Mouse (Mus musculus) MEL (cell line): Measurements from ENCODE around the gene Olfr805. TPM values are rescaled to one million over a fixed set of nuclear protein-coding genes. Genes with fewer than 3 reads are reported as not detected.

Experiments used
- DNase-seq: peaks from one replicate; pipeline ENCODE4 v3.0.0; 2011; ENCODE audit warnings: low read depth, low spot score
- H3K27ac ChIP-seq: 2 replicates; pipeline ENCODE4 v1.5.1; 2012; ENCODE audit warnings: low read depth, mild to moderate bottlenecking, control low read depth, low read length, moderate library complexity; ENCODE audit not compliant: control insufficient read depth
- H3K27me3 ChIP-seq, 2 experiments: fragments of 150-350 bp in 1 of 2; sonication (generic) in 1 of 2; 2 replicates each; pipeline ENCODE4 v1.6.1; 2012; ENCODE audit warnings: low read length in 2 of 2, mild to moderate bottlenecking in 2 of 2, improper control_type of control experiment in 1 of 2, moderate library complexity in 1 of 2; ENCODE audit not compliant: insufficient read depth in 2 of 2, control insufficient read depth in 1 of 2
- H3K36me3 ChIP-seq, 2 experiments: 2 replicates each; pipeline ENCODE4 v1.6.1; 2012 to 2014; ENCODE audit warnings: low read length in 2 of 2, improper control_type of control experiment in 1 of 2, inconsistent platforms in 1 of 2, mild to moderate bottlenecking in 1 of 2; ENCODE audit not compliant: insufficient read depth in 2 of 2, control insufficient read depth in 1 of 2
- H3K4me1 ChIP-seq, 2 experiments: fragments of 150-350 bp in 1 of 2; sonication (generic) in 1 of 2; 2 replicates each; pipeline ENCODE4 v1.6.1; 2012; ENCODE audit warnings: low read length in 2 of 2, improper control_type of control experiment in 1 of 2, mild to moderate bottlenecking in 1 of 2; ENCODE audit not compliant: insufficient read depth in 2 of 2, control insufficient read depth in 1 of 2
- H3K4me3 ChIP-seq, 2 experiments: fragments of 150-350 bp in 1 of 2; sonication (generic) in 1 of 2; 2 replicates each; pipeline ENCODE4 v1.5.1; 2012; ENCODE audit warnings: low read depth in 2 of 2, low read length in 2 of 2, mild to moderate bottlenecking in 2 of 2, moderate library complexity in 2 of 2, control low read depth in 1 of 2, improper control_type of control experiment in 1 of 2; ENCODE audit not compliant: control insufficient read depth in 1 of 2, insufficient read depth in 1 of 2
- H3K79me2 ChIP-seq: 2 replicates; pipeline ENCODE4 v1.6.1; 2012; ENCODE audit warnings: mild to moderate bottlenecking, low read length, moderate library complexity; ENCODE audit not compliant: control insufficient read depth, poor library complexity, insufficient read depth
- H3K9ac ChIP-seq: 2 replicates; pipeline ENCODE4 v1.6.1; 2012; ENCODE audit warnings: low read depth, mild to moderate bottlenecking, control low read depth, low read length, moderate library complexity; ENCODE audit not compliant: control insufficient read depth, poor library complexity, severe bottlenecking
- H3K9me3 ChIP-seq: fragments of 150-350 bp; sonication (generic); replicated peaks from 2 replicates; pipeline ENCODE4 v1.6.1; 2012; ENCODE audit warnings: mild to moderate bottlenecking, low read length, improper control_type of control experiment, moderate library complexity; ENCODE audit not compliant: insufficient read depth
- CHD1 ChIP-seq: IDR thresholded peaks from 2 replicates; pipeline ENCODE4 v1.6.1; 2012; ENCODE audit warnings: low read depth, mild to moderate bottlenecking, inconsistent platforms, low read length, improper control_type of control experiment
- CHD2 ChIP-seq: IDR thresholded peaks from 2 replicates; pipeline ENCODE4 v1.6.1; 2011; ENCODE audit warnings: low read length, improper control_type of control experiment
- E2F4 ChIP-seq: IDR thresholded peaks from 2 replicates; pipeline ENCODE4 v1.6.1; 2011; ENCODE audit warnings: low read depth, low read length, improper control_type of control experiment, borderline replicate concordance
- EP300 ChIP-seq, 2 experiments: IDR thresholded peaks; 2 replicates each; pipeline ENCODE4 v1.6.1; 2011; ENCODE audit warnings: improper control_type of control experiment in 2 of 2, low read length in 2 of 2, low read depth in 1 of 2, mild to moderate bottlenecking in 1 of 2
- GATA1 ChIP-seq: IDR thresholded peaks from 2 replicates; pipeline ENCODE4 v1.6.1; 2011; ENCODE audit warnings: low read depth, low read length, improper control_type of control experiment
- HCFC1 ChIP-seq: IDR thresholded peaks from 2 replicates; pipeline ENCODE4 v1.6.1; 2012; ENCODE audit warnings: low read depth, mild to moderate bottlenecking, inconsistent platforms, low read length, improper control_type of control experiment, moderate library complexity
- KAT2A ChIP-seq: conservative IDR thresholded peaks from 2 replicates; pipeline ENCODE4 v1.6.1; 2012; ENCODE audit warnings: low read depth, low read length, improper control_type of control experiment, inconsistent platforms
- MAFK ChIP-seq: IDR thresholded peaks from 2 replicates; pipeline ENCODE4 v1.6.1; 2011; ENCODE audit warnings: low read depth, mild to moderate bottlenecking, low read length, improper control_type of control experiment, borderline replicate concordance
- NRF1 ChIP-seq: IDR thresholded peaks from 2 replicates; pipeline ENCODE4 v1.6.1; 2014; ENCODE audit warnings: low read depth, mild to moderate bottlenecking, inconsistent platforms, low read length, improper control_type of control experiment, moderate library complexity; ENCODE audit not compliant: poor library complexity, insufficient read depth, severe bottlenecking
- POLR2A ChIP-seq, 2 experiments: IDR thresholded peaks; 2 replicates each; pipeline ENCODE4 v1.6.1; 2011 to 2012; ENCODE audit warnings: low read length in 2 of 2, mild to moderate bottlenecking in 2 of 2, control low read depth in 1 of 2, improper control_type of control experiment in 1 of 2, low read depth in 1 of 2, moderate library complexity in 1 of 2; ENCODE audit not compliant: control insufficient read depth in 1 of 2, insufficient read depth in 1 of 2, poor library complexity in 1 of 2
- POLR2AphosphoS5 ChIP-seq: IDR thresholded peaks from 2 replicates; pipeline ENCODE4 v1.6.1; 2012; ENCODE audit warnings: low read depth, borderline replicate concordance, mild to moderate bottlenecking, inconsistent platforms, low read length, moderate library complexity, mixed read lengths
- RCOR1 ChIP-seq: IDR thresholded peaks from 2 replicates; pipeline ENCODE4 v1.6.1; 2012; ENCODE audit warnings: low read depth, mild to moderate bottlenecking, inconsistent platforms, low read length, improper control_type of control experiment
- UBTF ChIP-seq: IDR thresholded peaks from 2 replicates; pipeline ENCODE4 v1.6.1; 2012; ENCODE audit warnings: low read depth, mild to moderate bottlenecking, inconsistent platforms, low read length, improper control_type of control experiment, moderate library complexity, borderline replicate concordance; ENCODE audit not compliant: insufficient read depth
- USF1 ChIP-seq: IDR thresholded peaks from 2 replicates; pipeline ENCODE4 v1.6.1; 2014; ENCODE audit warnings: low read depth, mild to moderate bottlenecking, inconsistent platforms, low read length, improper control_type of control experiment, moderate library complexity
- ZC3H11A ChIP-seq: IDR thresholded peaks from 2 replicates; pipeline ENCODE4 v1.6.1; 2012; ENCODE audit warnings: low read depth, mild to moderate bottlenecking, inconsistent platforms, low read length, improper control_type of control experiment
- ZKSCAN1 ChIP-seq: IDR thresholded peaks from 2 replicates; pipeline ENCODE4 v1.6.1; 2012; ENCODE audit warnings: low read depth, mild to moderate bottlenecking, inconsistent platforms, low read length, improper control_type of control experiment, moderate library complexity
- polyA plus RNA-seq, 2 experiments: library from polyadenylated mRNA; stranded (reverse) in 1 of 2; unstranded in 1 of 2; fragments of >175 nt in 1 of 2; fragments of >200 nt in 1 of 2; gene quantifications; 2 replicates each; pipeline versions ENCODE4 v1.2.1 to v1.2.4; 2012; ENCODE audit warnings: low replicate concordance in 2 of 2, low read depth in 1 of 2; ENCODE audit not compliant: insufficient read length in 2 of 2, insufficient read depth in 1 of 2, missing spikeins in 1 of 2
- total RNA-seq: library from RNA; depleted of rRNA; stranded (reverse); fragments of 300-350 nt; gene quantifications from 2 replicates; pipeline ENCODE4 v1.2.3, GENCODE M21; 2012

The Olfr805 gene
- total and polyA plus RNA-seq, 3 experiments, result not detected

GRCm38 (mm10) chr10:129774338-129774737 is 45.2 kb upstream of the Olfr805 start, which contains the start of gene Olfr809:
TSS of gene Olfr809 (plus strand) at chr10:129774638.
- no peak within 1 kb of the TSS for H3K27ac ChIP-seq
- H3K79me2 ChIP-seq, result no peaks in the 10 kb centered on the region
- TF ChIP-seq ZC3H11A (no peak), POLR2AphosphoS5 (no peak), ZKSCAN1 (no peak), RCOR1 (no peak)
- H3K4me3 ChIP-seq, result no peak within 1 kb of the TSS
- H3K27me3 ChIP-seq, result no peaks in the 10 kb centered on the region
- H3K9ac ChIP-seq, result no peak within 1 kb of the TSS
- no peaks in the 10 kb centered on the region for H3K9me3 ChIP-seq
- no peaks in the 10 kb centered on the region for H3K4me1 ChIP-seq
- no peak for DNase-seq
- H3K36me3 ChIP-seq, result no peaks in the 10 kb centered on the region

GRCm38 (mm10) chr10:129765182-129765581 is 36.0 kb upstream of the Olfr805 start, which contains the start of gene Olfr808:
TSS of gene Olfr808 (plus strand) at chr10:129765482.
- H3K79me2 ChIP-seq, result no peaks in the 10 kb centered on the region

GRCm38 (mm10) chr10:129757693-129758092 is 28.5 kb upstream of the Olfr805 start, which contains the start of gene Olfr807:
TSS of gene Olfr807 (minus strand) at chr10:129757793.
- Histone ChIP-seq H3K27me3 (no peaks in the 10 kb centered on the region), H3K79me2 (no peaks in the 10 kb centered on the region), H3K9me3 (no peaks in the 10 kb centered on the region), H3K36me3 (no peaks in the 10 kb centered on the region), H3K27ac (no peak within 1 kb of the TSS), H3K4me3 (no peak within 1 kb of the TSS), H3K9ac (no peak within 1 kb of the TSS), H3K4me1 (no peaks in the 10 kb centered on the region)
- no peak for DNase-seq
- no peak for TF ChIP-seq MAFK
- no peak for TF ChIP-seq HCFC1
- no peak for TF ChIP-seq E2F4
- no peak for TF ChIP-seq CHD2
- TF ChIP-seq GATA1, result no peak
- TF ChIP-seq CHD1, result no peak
- TF ChIP-seq UBTF, result no peak
- no peak for TF ChIP-seq KAT2A
- no peak for TF ChIP-seq EP300 (IDR thresholded peaks at IDR 0.05; ENCODE audit: low read depth in 1 of 2, low read length in 2 of 2)
- no peak for TF ChIP-seq POLR2A (IDR thresholded peaks at IDR 0.05; ENCODE audit: control insufficient read depth in 1 of 2, insufficient read depth in 1 of 2, low read depth in 1 of 2, low read length in 2 of 2, poor library complexity in 1 of 2)
- TF ChIP-seq USF1, result no peak

More at GRCm38 (mm10) chr10:129765182-129765581, 36.0 kb upstream of the Olfr805 start, which contains the start of gene Olfr808:
- no peak within 1 kb of the TSS for H3K9ac ChIP-seq
- H3K27ac ChIP-seq, result no peak within 1 kb of the TSS
- TF ChIP-seq POLR2AphosphoS5, result no peak
- TF ChIP-seq NRF1, result no peak
- no peak for TF ChIP-seq UBTF
- TF ChIP-seq, all 39 proteins: peak for 0
- H3K36me3 ChIP-seq, result no peaks in the 10 kb centered on the region
- no peaks in the 10 kb centered on the region for H3K4me1 ChIP-seq
- H3K4me3 ChIP-seq, result no peak within 1 kb of the TSS
- no peaks in the 10 kb centered on the region for H3K9me3 ChIP-seq
- no peaks in the 10 kb centered on the region for H3K27me3 ChIP-seq
- no peak for DNase-seq
